Mouse (Mus musculus) ES-Bruce4 (cell line): ENCODE data around the gene Trhde. TPM values are rescaled to one million over a fixed set of nuclear protein-coding genes. Genes with fewer than 3 reads are reported as not detected.

Source experiments
- H3K27ac ChIP-seq: 2 replicates; pipeline ENCODE4 v1.5.1; 2012; ENCODE audit warnings: low read length, inconsistent platforms; ENCODE audit not compliant: insufficient read depth
- H3K27me3 ChIP-seq: 2 replicates; pipeline ENCODE4 v1.6.1; 2012; ENCODE audit warnings: mild to moderate bottlenecking, low read length, inconsistent platforms; ENCODE audit not compliant: control insufficient read depth, poor library complexity, insufficient read depth, severe bottlenecking
- H3K36me3 ChIP-seq: 2 replicates; pipeline ENCODE4 v1.6.1; 2012; ENCODE audit warnings: inconsistent platforms, mild to moderate bottlenecking, low read length, moderate library complexity; ENCODE audit not compliant: control insufficient read depth, poor library complexity, insufficient read depth, severe bottlenecking
- H3K4me1 ChIP-seq: one replicate; pipeline ENCODE4 v1.8.1; 2011; ENCODE audit warnings: low read length; ENCODE audit not compliant: control insufficient read depth, insufficient read depth
- H3K4me3 ChIP-seq: 2 replicates; pipeline ENCODE4 v1.5.1; 2011; ENCODE audit warnings: low read depth, mild to moderate bottlenecking, low read length
- H3K9ac ChIP-seq: 2 replicates; pipeline ENCODE4 v1.6.1; 2012; ENCODE audit warnings: low read depth, mild to moderate bottlenecking, inconsistent platforms; ENCODE audit not compliant: poor library complexity, severe bottlenecking
- H3K9me3 ChIP-seq: replicated peaks from 2 replicates; pipeline ENCODE4 v1.6.1; 2012; ENCODE audit warnings: mild to moderate bottlenecking, low read length, inconsistent platforms; ENCODE audit not compliant: control insufficient read depth, poor library complexity, insufficient read depth, severe bottlenecking
- CTCF ChIP-seq: IDR thresholded peaks from one replicate; pipeline ENCODE4 v1.8.1; 2011; ENCODE audit warnings: low read depth, low read length
- EP300 ChIP-seq: IDR thresholded peaks from 2 replicates; pipeline ENCODE4 v1.6.1; 2011; ENCODE audit warnings: low read depth, low read length; ENCODE audit not compliant: insufficient read depth
- POLR2A ChIP-seq: IDR thresholded peaks from one replicate; pipeline ENCODE4 v1.8.1; 2011; ENCODE audit warnings: low read length; ENCODE audit not compliant: insufficient read depth
- polyA plus RNA-seq: library from polyadenylated mRNA; stranded (reverse); fragments of >200 nt; gene quantifications from 2 replicates; pipeline ENCODE4 v1.2.4, GENCODE M21; 2011; ENCODE audit warnings: low read depth; ENCODE audit not compliant: missing spikeins, insufficient read depth, insufficient read length

Trhde gene
- polyA plus RNA-seq, 1 experiment: not detected

DNA sequence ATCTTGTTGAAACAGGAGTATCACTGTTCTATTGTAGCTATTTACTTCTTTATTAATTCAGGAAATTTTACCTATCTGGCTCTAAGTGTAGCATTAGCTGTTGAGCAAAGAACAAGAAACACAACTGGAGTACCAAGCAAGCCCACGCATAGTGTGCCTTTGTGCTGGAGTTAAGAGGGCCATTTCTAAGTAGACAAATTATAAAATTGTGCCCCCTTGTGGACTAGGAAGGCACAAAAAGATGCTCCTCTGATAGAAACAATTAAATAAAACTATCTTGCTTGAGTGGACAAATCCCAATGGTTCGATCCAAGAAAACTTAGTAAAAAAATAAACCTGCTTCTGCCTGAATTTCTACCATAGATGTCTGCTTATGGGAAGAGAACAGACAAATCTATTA, 76.5 kb downstream of the Trhde start:
- no peaks in the 10 kb centered on the region for H3K9me3 ChIP-seq
- H3K4me3 ChIP-seq: no peak overlapping the region
- no peaks in the 10 kb centered on the region for H3K27me3 ChIP-seq
- no peak overlapping the region for H3K9ac ChIP-seq
- no peak overlapping the region for H3K27ac ChIP-seq
- no peaks in the 10 kb centered on the region for H3K4me1 ChIP-seq
- TF ChIP-seq POLR2A (no peak), CTCF (no peak), EP300 (no peak)
- no peaks in the 10 kb centered on the region for H3K36me3 ChIP-seq

DNA sequence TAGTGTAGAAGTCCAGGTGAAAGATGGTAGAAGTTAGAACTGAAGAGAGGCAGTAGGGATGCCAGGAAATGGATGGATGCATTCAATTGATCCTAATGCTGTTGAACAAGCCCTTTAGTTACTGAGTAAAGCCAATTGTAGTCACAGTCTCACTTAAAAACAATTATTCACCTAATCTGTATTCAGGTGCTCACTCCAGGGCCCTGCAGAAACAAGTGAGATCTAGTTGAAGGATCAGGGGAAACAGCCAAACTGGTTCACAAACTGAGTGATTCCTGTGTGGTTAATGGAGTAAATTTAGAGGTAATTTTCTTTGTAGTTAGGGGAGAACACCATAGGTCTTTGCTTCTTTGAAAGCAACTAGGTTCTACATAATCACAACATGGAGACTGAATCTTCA, 100.3 kb downstream of the Trhde start:
- H3K9ac ChIP-seq: no peak overlapping the region
- no peaks in the 10 kb centered on the region for H3K4me1 ChIP-seq
- no peak overlapping the region for H3K4me3 ChIP-seq
- TF ChIP-seq CTCF (no peak), POLR2A (no peak), EP300 (no peak)
- H3K27me3 ChIP-seq: no peaks in the 10 kb centered on the region
- H3K9me3 ChIP-seq: no peaks in the 10 kb centered on the region
- H3K36me3 ChIP-seq: no peaks in the 10 kb centered on the region
- H3K27ac ChIP-seq: no peak overlapping the region

DNA sequence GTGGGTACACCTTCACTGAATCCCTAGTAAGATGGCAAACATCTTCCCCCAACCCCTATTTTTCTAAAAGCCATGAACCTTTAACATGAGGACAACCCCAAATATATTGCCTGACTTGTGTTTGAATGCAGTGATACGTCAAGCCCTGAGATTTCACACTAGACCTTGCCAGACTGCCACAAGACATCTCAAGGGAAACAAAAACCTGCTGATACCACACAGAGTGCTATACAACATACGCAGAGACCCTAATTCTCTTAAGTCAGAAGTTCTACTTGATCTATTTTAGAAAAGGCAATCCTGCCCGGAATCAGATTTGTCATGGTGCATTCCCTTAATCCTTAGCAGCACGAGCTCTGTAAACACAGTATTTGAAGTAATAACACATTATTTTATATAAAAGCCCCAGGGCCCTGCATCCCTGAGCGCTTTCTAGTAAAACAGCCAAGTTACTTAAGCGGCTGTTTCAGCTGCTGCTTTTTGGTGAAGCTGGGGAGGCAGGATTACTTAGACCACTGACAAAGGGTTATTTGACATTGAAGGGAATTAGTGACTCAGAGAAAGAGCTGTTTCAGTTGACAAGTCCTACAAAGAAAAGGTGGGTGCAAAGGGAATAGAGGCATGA, 130.2 kb downstream of the Trhde start:
- H3K27me3 ChIP-seq: no peaks in the 10 kb centered on the region
- H3K4me1 ChIP-seq: no peaks in the 10 kb centered on the region
- H3K36me3 ChIP-seq: no peaks in the 10 kb centered on the region
- no peak overlapping the region for H3K4me3 ChIP-seq
- no peak overlapping the region for H3K9ac ChIP-seq
- no peak overlapping the region for H3K27ac ChIP-seq
- no peaks in the 10 kb centered on the region for H3K9me3 ChIP-seq
- no peak for TF ChIP-seq EP300
- TF ChIP-seq POLR2A: no peak
- TF ChIP-seq CTCF: no peak

DNA sequence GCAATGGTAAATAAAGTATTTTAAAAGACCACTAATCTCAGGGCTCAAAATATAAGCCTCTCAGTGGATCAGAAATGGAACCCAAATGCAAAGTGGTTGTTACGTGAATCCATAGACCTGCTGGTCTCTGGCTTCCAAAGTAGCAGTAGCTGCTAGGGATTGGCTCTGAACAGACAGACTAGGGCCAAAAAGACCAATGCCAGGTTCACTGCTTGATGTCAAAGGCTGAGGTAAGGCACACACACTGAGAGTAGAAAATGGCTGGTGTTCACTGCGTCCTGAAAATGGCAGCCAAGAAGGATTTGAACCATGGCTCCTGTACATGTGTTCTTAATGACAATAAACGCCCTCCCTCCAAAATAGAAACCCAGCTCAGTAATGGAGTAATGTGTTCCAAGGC, 209.1 kb downstream of the Trhde start:
- TF ChIP-seq POLR2A (no peak), EP300 (no peak), CTCF (no peak)
- Histone ChIP-seq H3K4me3 (no peak overlapping the region), H3K9me3 (no peaks in the 10 kb centered on the region), H3K27me3 (no peaks in the 10 kb centered on the region), H3K9ac (no peak overlapping the region), H3K4me1 (no peaks in the 10 kb centered on the region), H3K36me3 (no peaks in the 10 kb centered on the region), H3K27ac (no peak overlapping the region)

DNA sequence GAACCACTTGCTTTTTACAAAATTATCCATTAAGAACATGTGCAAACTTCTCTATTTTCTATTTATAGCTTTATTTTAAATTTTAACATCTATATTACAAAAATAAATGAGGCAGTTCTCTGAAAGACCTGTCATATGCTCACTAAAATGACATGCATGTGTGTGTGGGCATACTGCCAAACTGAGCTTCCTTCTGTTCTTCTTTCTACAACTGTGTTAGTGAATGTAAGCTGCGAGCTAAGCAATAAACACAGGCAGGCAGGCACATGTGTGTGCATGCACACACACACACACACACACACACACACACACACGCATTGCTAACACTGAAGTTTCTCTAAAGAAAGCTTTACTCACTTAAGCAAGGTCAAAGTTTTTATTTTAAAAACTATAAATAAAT, 223.2 kb downstream of the Trhde start:
- Histone ChIP-seq H3K4me3 (no peak overlapping the region), H3K27me3 (no peaks in the 10 kb centered on the region), H3K36me3 (no peaks in the 10 kb centered on the region), H3K27ac (no peak overlapping the region), H3K4me1 (no peaks in the 10 kb centered on the region), H3K9me3 (no peaks in the 10 kb centered on the region), H3K9ac (no peak overlapping the region)
- no peak for TF ChIP-seq POLR2A
- no peak for TF ChIP-seq CTCF
- TF ChIP-seq EP300: no peak

DNA sequence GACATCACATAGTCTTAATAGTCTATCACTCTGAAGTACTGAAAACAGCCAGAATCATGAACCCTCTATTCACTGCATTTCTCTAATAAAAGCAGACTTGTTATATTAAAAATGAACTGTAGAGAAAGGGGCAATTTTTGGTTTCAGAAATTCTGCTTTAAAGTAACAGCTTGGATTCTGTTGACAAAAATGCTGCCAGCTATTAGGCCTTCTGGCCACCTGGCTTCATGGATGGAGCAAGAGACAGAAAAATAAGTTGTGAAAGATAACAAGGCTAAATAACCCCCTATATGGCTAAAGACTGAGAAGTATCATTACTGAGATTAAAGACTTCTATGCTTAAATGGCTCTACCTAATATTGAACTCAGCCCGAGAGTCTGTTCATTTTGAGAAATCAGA, 234.2 kb downstream of the Trhde start:
- Histone ChIP-seq H3K27me3 (no peaks in the 10 kb centered on the region), H3K36me3 (no peaks in the 10 kb centered on the region), H3K4me1 (no peaks in the 10 kb centered on the region), H3K4me3 (no peak overlapping the region), H3K9ac (no peak overlapping the region), H3K9me3 (no peaks in the 10 kb centered on the region), H3K27ac (no peak overlapping the region)
- TF ChIP-seq EP300 (no peak), POLR2A (no peak), CTCF (no peak)
